Mouse (Mus musculus) gastrocnemius, adult 8-10 months (tissue): ENCODE measurements around the gene Fam167b. TPM values are rescaled to one million over a fixed set of nuclear protein-coding genes. Genes with fewer than 3 reads are reported as not detected.

Experiments
- DNase-seq, 2 experiments: peaks; one replicate each; pipeline ENCODE4 v3.0.0; 2022; ENCODE audit warnings: low spot score in 2 of 2
- total RNA-seq, 4 experiments: library from RNA; stranded (reverse); gene quantifications; 2 replicates each; pipeline ENCODE4 v1.2.4; 2022

Fam167b gene
- total RNA-seq, 4 experiments from 2014 or later: not detected

DNA sequence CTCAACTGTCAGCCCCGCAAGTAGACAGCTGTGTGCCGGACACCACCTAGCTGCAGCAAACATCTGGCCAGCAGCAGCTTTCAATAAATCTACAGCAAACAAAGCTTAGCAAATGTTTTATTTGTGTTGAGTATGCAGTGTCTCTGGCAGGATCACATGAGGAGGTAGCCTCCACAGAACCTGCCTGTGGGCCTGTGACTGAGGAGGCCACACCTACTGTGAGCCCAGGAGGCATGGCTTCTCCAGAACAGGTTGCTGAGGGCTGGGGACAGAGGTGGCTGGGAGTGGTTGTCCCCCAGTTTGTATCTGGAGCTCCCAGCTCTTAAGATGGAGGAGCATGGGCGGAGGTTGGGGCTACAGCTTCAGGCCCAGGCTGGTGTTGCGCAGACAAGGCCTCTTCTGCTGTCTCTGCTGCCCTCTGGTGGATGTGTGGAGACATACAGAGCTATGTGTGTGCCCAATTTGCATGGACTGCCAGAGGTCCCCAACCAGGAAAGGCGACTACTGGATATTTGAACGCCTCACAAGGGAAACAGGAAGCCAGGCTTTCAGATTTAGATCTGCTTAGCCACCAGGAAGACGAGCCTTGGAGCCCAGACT is 30.2 kb upstream of the Fam167b start:
- peak; percentile 36 to 64 for DNase-seq

DNA sequence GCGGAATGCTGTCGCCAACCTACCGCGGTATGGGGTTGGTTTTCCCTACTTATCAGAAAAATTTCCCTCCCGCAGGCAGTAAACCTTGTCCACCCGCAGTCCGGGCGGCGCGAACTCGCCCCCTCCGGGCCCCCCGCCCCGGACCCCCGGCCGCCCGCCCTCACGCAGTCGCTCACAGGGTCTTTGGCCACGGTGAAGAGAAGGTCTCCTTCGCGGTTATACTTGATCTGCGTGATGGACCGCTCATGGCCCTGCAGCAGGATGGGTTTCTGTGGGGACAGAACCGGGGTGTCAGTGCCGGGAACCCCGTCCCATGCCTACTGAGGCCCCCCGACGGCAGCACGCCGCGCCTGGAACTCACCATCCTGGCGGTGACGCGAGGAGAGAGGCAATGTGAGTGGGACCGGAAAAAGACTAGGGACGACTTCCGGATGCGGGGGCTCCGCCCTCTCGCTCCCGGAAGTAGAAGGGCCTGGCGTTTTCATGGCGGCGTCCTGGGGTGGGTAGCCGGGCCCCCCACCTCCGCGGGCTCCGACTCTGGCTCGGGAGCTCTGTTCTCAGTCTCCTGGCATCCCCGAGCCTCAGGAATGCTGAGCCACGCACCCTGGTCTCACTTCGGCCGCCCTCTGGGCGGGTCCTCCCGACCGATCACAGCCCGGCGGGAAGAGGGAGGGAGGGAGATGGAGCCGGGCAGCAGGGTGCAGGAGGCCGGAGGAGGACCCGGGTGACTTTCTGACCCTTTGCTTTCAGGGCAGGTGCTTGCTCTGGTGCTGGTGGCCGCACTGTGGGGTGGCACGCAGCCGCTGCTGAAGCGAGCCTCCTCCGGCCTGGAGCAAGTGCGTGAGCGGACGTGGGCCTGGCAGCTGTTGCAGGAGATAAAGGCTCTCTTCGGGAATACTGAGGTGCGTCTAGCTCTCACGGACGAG is 22.1 kb upstream of the Fam167b start, which contains the start of the genes Eif3i and Tmem234:
TSS of gene Eif3i (minus strand) at position 416 of the 926 bp plus-strand sequence.
TSS of gene Tmem234 (plus strand) at position 436 of the 926 bp plus-strand sequence.
- peak; percentile 67 to 72 for DNase-seq

DNA sequence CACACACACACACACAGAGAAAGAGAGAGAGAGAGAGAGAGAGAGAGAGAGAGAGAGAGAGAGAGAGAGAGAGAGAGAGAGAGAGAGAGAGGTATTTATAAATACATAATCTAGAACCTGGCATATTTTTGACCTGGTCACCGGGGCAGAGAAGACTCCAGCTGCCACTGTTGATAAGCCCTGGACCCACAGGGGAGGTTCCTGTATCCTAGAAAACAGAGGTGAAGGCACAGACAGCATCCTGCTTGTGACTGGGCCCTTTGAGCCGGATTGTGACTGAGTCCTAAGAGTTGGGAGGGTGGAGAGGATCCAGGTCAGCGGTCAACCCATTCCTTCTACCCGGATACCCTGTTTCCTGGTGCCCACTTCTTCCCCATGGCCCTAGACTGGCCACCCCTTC is 10.5 kb upstream of the Fam167b start:
- no peak for DNase-seq

DNA sequence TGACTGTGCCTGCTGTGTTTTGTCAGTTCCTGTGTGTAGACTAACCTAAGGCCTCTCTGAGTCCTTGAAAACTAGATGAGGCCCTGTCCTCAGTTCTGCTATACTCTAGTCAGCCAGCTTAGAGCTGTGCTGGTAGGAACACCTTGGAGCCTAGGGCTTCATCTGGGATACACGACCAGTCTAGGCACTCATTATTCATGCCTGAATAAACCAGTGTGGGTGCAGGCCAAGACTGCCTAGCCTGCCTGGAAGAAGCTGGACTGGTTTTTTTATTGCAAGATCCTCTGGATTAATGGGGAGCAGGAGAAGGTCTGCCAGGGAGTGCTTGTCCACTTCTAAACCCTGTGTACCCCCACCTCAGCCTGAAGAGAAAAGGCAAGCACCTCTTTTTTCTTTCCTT is 8.6 kb upstream of the Fam167b start:
- DNase-seq: no peak

DNA sequence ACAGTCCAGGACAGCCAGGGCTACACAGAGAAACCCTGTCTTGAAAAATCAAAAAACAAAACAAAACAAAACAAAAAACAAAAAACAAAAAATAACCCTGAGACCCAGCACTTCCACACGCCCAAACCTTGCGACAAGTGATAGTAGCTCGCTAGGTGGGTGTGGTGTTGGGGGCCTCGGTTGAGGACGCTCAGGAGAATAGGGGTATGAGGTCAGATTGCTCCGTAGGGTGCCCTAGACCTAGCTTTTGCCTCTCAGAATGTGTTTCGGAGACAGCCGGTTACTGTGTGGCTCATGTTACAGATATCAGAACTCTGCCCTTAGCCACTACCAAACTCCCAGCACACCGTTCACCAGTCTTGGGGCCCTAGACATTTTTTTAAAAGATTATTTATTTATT is 7.4 kb upstream of the Fam167b start:
- no peak for DNase-seq

DNA sequence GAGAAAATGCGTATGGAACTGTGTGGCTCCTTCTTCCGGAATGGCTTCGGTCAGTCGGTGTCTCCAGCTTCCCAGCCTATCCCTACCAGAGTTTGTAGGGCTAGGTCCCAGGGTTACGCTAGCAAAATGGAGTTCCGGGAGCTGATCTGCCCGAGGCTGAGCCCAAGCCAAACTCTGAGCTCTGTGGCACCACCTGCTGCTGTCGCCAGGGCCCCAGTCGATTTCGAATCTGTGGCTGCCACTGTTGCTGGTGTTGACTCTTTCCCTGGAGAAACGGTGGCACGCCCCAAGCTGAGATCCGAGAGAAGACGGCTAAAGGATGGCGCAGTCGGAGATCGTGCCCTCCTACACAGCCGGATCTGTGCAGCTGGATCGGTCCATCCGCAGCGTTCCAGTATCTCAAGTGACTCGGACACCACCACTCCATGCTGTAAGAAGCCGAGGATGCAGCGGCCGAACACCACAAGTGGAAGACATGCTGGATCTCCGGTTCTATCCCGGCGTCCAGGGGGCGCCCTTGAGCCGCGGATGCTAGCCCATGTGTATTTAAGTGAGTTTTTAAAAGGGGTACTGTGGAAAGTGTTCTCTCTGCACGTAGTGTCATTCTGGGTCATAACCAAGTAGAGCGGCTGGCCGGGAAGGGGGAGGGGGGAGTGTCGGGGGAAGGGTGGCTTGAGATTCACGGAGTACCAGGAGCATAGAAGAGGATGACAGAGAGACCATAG is 6.7 kb upstream of the Fam167b start:
- DNase-seq: peak; percentile 78

DNA sequence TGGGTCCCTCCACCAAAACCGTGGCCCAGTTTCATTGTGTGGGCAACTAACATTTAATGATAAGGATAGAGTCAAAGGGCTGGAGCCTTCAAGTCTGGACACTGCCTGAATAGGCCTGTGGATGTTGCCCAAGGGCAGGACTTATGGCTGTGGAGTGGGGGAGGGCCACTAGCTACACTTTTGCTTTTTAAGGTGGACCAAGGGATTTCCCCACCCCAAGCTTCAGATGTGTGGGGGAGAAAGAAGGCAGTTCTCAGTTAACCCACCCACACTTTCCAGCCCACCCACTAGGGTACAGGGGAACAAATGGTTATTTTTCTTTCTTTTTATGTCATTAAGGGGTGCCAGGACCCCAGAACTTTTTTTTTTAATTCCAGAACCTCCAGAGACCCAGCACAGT is 6.0 kb upstream of the Fam167b start:
- DNase-seq: no peak

DNA sequence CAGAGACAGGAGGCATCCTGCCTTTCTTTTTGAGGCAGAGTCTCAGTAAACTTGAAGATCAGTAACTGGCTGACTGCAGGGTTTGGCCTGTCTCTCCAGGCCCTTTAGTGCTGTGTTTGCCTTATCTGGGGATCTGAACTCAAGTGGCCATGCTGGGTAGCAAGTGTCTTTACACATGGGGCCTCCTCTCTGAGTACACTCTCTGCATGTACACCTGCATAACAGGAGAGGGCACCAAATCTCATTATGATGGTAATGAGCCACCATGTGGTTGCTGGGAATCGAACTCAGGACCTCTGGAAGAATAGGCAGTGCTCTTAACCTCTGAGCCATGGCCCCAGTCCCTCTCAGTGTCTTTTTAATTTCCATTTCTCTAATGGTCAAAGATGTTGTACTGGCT is 3.9 kb upstream of the Fam167b start:
- no peak for DNase-seq

DNA sequence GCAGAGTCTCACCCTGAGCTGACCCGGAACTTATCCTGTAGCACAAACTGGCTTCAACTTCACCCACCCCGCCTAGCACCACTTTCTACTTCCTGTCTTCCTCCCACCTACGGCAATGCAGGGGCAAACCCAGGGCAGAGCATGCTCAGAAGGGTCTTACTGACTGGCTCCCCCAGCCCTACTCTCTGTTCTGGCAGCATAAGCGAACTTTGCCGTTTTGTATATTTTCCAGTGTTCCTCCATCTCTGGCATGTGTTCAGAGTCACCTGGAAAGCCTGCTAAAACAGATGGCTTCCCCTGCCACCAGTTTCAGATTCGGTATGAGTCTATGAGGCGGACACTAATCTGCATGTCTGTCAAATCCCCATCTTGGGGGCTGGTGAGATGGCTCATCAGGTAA is 2.0 kb upstream of the Fam167b start:
- no peak for DNase-seq

DNA sequence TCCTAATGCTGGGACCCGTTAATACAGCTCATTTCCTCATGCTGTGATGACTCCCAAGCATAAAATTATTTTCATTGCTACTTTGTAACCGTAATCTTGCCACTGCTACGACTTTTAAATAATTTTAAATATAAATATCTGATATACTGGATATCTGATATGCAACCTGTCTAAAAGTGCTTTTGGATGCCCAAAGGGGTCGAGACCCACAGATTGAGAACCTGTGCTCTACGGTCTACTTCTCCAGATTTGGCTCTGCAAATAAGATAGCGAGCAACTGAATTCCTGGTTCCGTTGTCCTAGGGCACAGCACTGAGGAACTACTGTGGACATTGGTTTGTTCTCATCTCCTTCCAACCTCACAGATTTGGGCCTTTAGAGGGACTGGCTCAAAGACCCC is 661 bp downstream of the Fam167b start:
- DNase-seq: no peak

DNA sequence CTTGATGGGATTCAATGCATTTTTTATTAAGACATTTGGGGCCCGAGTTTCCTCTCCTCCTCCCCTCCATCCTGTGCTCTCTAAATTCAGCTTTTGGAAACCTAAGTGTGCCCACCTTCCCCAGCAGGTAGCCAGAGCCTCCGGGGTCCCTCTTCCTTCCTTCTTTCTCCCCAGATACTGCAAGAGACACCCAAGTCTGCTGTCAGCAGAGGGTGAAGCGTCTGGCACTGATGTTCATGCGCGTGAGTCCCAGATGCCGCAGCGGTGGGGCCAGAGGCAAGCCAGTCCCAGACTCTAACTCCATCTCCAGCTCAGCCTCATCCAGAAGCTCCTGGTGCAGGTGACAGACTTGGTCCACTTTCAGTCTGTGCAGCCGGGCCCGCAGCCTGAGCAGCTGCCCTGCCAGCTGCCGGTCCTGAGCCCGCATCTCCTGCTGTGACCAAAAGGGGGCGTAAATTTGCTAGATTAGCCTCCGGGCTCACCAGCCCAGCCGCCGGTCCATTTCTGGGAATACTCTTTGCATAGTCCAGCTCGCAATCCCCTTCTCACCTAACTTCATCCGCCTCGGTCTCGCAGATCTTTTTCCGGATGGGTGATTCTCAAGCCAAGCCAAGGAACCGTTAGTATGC is 1.4 kb downstream of the Fam167b start:
- DNase-seq: peak in 1 of 2 experiments; percentile 35

DNA sequence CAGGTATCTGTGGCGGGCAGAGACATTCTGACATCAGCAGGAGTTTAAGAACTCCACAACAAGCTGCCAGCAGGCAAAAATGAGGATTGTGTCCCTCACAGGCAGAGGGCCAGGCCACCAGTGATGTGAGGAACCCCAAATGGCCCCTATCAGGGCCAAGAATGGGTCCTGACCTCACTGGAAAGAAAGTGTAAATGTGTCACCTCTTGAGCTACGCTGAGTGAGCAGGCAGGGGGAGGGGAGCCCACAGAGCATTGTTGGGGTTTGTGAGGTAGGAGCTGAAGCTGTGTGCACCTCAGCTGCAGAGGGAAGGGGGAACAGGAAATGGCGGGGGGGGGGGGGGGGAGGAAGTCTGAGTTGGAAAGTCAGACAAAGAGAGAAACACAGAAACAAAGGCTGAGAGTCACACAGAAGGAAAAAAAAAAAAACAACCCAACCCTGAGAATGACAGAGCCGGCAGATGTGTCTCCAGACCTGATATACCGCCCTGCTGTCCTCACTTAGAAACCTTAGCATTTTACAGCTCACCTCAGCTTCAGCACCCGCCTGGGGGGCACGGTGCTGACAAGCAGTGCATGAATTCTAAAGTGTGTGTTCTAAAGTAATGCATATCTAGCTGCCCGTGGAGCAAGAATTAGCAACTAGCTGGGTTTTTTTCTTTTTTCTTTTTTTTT is 3.0 kb downstream of the Fam167b start:
- no peak for DNase-seq

DNA sequence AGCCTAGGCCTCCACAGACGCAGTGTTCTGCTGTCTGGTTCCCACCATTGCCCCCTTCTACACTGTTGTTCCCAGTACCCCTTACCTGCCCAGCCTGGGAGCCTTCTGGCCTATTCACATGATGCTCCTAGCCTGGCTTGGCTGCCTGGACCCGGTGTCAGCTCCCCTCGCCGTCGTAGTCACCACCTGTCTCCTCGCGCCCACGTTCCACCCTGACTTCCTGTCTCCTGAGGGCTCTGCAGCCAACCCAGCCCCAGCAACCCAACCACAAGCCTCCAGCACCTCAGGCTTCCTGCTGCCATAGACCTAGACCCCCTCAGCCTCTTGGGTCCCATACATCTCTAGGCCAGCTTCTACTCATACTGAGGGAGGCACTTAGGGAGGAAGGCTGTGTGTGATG is 4.9 kb downstream of the Fam167b start, which contains the start of gene Lck:
TSS of gene Lck (minus strand) at position 212 of the 400 bp plus-strand sequence.
- no peak for DNase-seq

DNA sequence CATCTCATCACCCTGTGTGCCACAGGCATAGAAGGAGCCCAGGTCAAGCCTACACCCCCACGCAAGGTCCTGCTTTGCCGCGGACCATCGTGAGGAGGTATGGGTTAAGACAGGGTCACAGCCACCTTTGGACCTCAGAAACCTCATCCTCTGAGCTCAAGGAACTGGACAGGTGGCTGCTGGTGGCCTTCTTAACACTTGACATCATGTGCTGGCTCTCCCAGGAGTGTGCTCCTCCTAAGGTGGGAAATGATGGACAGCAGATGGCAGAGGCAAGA is 5.3 kb downstream of the Fam167b start:
- no peak for DNase-seq

DNA sequence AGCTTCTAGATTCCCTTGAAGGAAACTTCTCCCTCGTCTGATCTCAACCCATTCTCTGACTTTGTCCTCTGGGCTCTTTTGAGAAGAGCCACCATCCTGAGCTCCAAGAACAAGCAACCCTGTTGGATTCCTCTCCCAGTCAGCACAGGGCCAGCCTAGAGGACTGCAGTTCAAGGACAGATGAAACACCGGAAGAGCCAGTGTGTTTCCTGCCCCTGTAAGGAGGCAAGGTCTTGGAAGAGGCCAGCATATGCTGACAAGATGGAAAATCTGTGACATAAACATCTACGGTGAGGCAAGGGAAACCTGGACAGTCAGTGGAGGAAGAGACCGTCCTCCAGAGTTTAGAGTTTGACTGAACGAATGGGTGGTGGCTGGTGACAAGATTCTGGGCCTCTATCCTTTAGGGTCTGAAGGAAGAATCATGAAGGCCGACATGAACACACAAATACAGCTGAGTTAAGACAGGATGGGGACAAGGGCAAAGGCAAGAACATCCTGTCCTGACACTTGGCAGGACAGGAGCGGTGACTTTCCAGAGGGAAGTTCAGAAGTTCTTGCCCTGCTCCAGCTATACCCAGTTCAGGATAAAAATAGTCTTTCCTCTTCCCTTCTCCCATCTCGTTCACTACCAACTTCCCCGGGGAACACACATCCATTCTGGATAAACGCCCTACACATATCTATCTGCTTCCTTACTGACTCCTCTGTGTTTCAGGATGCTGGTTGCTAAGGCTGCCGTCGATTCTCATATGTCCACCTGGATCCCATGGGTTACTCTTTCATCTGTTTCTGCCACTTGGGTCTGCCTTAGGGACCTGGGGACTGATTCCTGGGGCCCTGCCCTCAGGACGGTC is 5.9 kb downstream of the Fam167b start:
- DNase-seq: no peak

DNA sequence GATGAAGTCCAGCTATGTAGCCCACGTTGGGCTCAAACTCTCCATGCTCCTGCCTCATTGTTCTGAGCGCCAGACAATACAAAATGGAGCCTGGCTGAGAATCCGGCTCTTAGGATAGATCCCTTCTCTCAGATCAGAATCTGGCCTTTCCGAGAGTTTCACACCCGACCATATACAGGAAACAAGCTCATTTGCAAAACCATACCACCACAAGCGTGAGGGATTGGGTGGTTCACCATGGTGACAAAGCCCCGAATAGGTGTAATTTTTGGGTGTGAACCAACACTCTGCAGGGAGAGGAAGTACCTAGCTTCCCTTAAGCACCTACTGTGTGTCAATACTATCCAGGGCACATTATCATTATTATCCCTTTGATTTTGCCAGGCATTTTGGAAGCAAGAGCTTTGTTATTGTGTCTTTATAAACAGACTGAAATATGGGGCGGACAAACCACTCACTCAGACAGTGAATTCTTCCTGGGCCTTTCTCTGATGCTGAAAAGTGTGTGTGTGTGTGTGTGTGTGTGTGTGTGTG is 6.7 kb downstream of the Fam167b start:
- no peak for DNase-seq

DNA sequence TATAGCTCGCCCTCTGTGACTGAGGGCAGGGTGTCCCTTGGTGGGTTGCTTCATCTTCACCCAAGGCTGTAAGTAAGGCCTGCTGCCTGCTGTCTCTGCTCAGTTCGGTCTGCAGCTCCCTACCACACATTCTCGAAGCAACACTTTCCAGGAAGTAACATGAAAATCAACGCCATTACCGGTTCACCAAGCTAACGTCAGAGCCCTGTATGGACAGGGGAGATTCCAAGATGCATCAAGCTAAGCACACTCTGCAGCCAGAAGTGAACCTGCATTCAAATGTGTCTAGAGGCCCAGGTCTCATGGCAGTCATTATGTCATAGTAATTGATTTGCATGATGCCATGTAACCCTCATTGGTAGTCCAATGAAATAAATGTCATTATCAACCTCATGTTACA is 8.3 kb downstream of the Fam167b start:
- no peak for DNase-seq

DNA sequence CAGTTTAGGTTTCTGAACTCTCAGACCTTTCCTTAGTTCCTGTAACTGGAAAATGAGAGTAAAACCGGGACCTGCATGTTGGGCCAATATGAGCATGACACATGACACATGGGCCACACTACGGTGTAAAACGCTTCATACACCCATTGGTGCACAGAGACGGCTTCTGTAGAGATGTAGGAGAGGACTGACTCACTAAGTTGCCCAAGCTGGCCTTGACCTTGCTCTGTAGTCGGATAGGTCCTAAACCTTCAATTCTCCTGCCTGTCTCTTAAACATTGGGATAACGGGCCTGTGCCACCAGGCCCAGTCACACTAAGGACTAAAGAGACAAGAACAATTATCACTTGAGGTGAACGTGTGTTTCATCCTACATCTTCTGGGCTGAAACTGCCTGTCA is 10.0 kb downstream of the Fam167b start:
- DNase-seq: no peak

DNA sequence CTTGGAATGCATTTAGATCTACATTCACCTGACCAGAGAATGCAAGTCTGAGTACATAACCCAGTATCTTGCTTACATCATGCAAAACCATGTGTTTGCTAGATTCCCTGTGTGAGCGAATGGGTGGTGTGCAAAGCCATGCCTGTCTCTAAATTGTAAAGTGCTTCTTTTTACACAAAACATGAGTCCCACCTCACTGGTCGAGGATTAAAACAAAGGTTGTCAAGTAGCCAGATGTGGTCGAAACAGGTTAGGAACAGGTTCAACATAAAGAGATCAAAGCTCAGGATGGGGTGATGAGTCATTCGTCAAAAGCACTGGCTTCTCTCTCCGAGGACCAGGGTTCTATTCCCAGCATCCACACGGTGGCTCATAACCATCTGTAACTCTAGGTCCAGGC is 13.2 kb downstream of the Fam167b start:
- no peak for DNase-seq

DNA sequence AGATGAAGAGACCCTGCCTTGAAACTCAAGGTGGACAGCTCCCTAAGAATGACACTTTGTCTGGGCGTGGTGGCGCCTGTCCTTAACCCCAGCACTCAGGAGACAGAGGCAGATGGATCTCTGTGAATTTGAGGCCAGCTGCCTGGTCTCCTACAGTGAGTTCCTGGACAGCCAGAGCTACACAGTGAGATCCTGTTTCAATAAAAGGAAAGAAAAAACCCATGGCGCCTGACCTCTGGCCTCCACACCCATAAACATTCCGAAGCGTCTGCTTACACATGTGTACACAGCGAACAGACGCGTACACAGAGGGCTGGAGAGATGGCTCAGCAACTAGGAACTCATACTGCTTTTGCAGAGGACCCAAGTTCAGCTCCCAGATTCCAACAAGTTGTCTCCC is 14.6 kb downstream of the Fam167b start:
- DNase-seq: no peak
